Comparison of ENCODE assay signal across 17 mouse cellular contexts in genomic region chr1:26243351-26243750, GRCm38 (mm10).
"Had no signal": no experiment of that assay in that cellular context is flagged by ENCODE, and none has a peak within 500 bp of the region (broad histone marks: within the 10 kb centered on the region; RNA-seq: fewer than 3 reads in every experiment).

No protein-coding gene starts in this region.

- H3K4me2 ChIP-seq: lung, embryonic 15.5 days; midbrain, embryonic 11.5 days; midbrain, embryonic 13.5 days; neural tube, embryonic 12.5 days; stomach, embryonic 15.5 days had no signal

- H3K27ac ChIP-seq: lung, embryonic 15.5 days; macrophage; midbrain, embryonic 13.5 days; neural tube, embryonic 12.5 days; stomach, embryonic 15.5 days; stomach, postnatal 0 days had no signal

- DNase-seq: liver, postnatal 0 days; lung, postnatal 14 days; lung, postnatal 36 days; right cerebral cortex, postnatal 14 days; thymus, adult 2 months; thymus, postnatal 25 days; thymus, postnatal 4 days had no signal

- ATAC-seq: liver, postnatal 0 days; lung, postnatal 0 days; midbrain, embryonic 13.5 days; midbrain, embryonic 16.5 days had no signal

- H3K9ac ChIP-seq: liver, postnatal 0 days; lung, embryonic 15.5 days; midbrain, embryonic 13.5 days; neural tube, embryonic 12.5 days; stomach, embryonic 15.5 days had no signal

- H3K27me3 ChIP-seq: lung, embryonic 15.5 days; megakaryocyte, embryonic 14.5 days; midbrain, embryonic 13.5 days; neural tube, embryonic 12.5 days; stomach, embryonic 15.5 days had no signal

- H3K4me1 ChIP-seq: lung, embryonic 15.5 days; megakaryocyte, embryonic 14.5 days; midbrain, embryonic 13.5 days; neural tube, embryonic 12.5 days; stomach, embryonic 15.5 days had no signal

- H3K4me3 ChIP-seq: lung, embryonic 15.5 days; megakaryocyte, embryonic 14.5 days; midbrain, embryonic 13.5 days; neural tube, embryonic 12.5 days; stomach, embryonic 15.5 days had no signal

- H3K9me3 ChIP-seq: lung, embryonic 15.5 days; megakaryocyte, embryonic 14.5 days; midbrain, embryonic 13.5 days; neural tube, embryonic 12.5 days; stomach, embryonic 15.5 days had no signal

- H3K36me3 ChIP-seq: lung, embryonic 15.5 days; midbrain, embryonic 13.5 days; neural tube, embryonic 12.5 days; stomach, embryonic 15.5 days had no signal
